Mouse (Mus musculus): ENCODE results near the gene Gm17078. TPM values are rescaled to one million over a fixed set of nuclear protein-coding genes. Genes with fewer than 3 reads are reported as not detected.
A peak's percentile ranks its signal among the peaks of the same experiment; 100 is the strongest.
"Not testable (repeated sequence)": the region's sequence is repeated elsewhere in the genome, so short reads cannot be mapped to it uniquely, and the experiment has no call there.

Gene Gm17078
- not detected for total RNA-seq (2022)

DNA sequence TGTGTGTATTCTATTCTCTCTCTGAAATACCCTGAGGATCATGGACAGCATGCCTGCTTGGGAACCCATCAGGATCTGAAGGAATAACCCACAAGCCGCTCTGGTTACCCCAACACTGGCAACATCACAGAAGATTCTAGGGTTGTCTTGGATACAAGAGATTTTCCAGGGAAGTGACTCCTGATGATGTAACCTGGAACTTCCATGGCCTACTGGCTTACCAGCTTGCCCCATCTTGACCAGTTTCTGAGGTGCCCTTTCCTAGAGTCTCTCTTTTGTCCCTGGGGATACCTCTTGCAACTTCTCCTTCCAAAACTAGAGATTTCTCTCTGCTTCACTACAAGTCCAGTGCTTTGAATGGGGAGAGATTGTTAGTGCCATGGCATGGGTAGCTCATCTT, at the start of gene Gm17078:
Gm17078 (minus strand) TSS at position 101 of the 400 bp plus-strand sequence.
- DNase-seq (ENCODE audit: low spot score): no peak

DNA sequence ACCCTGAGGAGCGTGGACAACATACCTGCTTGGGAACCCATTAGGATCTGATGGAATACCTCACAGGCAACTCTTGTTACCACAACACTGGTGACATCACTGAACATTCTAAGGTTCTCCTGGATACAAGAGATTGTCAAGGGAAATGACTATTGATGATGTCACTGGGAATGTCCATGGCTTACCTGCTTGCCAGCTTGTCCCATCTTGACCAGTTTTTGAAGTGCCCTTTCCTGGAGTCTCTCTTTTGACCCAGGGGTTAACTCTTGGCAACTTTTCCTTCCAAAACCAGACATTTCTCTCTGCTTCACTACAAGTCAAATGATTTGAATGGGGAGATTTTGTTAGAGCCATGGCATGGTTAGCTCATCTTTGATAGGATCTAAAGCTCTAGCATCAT, 24.5 kb upstream of the Gm17078 start, which contains the start of gene Gm4181:
Gm4181 (minus strand) TSS at position 101 of the 400 bp plus-strand sequence.
- DNase-seq (ENCODE audit: low spot score): not testable (repeated sequence)

DNA sequence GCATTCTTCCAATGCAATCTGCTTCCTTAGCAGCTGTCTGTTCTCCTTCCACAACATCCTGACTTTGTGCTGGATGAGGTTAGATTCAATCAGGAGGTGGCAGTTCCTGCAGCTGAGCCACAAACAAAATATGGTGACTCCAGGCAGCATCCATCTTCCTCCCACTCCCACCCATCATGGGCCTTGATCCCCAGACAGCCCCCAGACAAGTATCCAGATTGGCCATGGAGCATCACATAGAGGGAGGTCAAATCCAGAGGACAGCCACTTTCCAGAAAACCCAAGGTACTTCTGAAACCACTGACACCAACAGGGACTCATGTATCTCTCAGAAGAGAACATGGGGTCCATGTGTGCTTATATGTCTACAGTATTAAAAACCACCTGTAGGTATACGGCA, 21.3 kb upstream of the Gm17078 start:
- peak; percentile 33 for DNase-seq (ENCODE audit: low spot score)

DNA sequence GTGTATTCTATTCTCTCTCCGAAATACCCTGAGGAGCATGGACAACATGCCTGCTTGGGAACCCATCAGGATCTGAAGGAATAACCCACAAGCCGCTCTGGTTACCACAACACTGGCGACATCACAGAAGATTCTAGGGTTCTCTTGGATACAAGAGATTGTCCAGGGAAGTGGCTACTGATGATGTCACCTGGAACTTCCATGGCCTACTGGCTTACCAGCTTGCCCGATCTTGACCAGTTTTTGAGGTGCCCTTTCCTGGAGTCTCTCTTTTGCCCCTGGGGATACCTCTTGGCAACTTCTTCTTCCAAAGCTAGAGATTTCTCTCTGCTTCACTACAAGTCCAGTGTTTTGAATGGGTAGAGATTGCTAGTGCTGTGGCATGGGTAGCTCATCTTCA, 19.1 kb downstream of the Gm17078 start, which contains the start of gene Gm17174:
Gm17174 (minus strand) TSS at position 101 of the 400 bp plus-strand sequence.
- DNase-seq (ENCODE audit: low spot score): not testable (repeated sequence)

DNA sequence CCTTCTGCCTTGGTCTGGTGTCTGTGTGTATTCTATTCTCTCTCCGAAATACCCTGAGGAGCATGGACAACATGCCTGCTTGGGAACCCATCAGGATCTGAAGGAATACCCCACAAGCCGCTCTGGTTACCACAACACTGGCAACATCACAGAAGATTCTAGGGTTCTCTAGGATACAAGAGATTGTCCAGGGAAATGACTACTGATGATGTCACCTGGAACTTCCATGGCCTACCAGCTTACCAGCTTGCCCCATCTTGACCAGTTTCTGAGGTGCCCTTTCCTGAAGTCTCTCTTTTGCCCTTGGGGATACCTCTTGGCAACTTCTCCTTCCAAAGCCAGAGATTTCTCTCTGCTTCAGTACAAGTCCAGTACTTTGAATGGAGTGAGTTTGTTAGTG, 37.1 kb downstream of the Gm17078 start, which contains the start of gene Gm17175:
Gm17175 (minus strand) TSS at position 101 of the 400 bp plus-strand sequence.
- not testable (repeated sequence) for DNase-seq (ENCODE audit: low spot score)

Other genes with a start within 250 kb of the Gm17078 start
- not detected for gene Gm7247, start 249.6 kb downstream of the Gm17078 start, total RNA-seq (2022)
- not detected for gene Vmn2r88, start 200.5 kb downstream of the Gm17078 start, total RNA-seq (2022)
- not detected for gene Vmn2r89, start 159.5 kb downstream of the Gm17078 start, total RNA-seq (2022)
- not detected for gene Gm5622, start 58.5 kb downstream of the Gm17078 start, total RNA-seq (2022)
- gene Gm17175, start 37.2 kb downstream of the Gm17078 start, total RNA-seq (2022): not detected
- not detected for gene Gm17174, start 19.2 kb downstream of the Gm17078 start, total RNA-seq (2022)
- not detected for gene Gm4181, start 24.4 kb upstream of the Gm17078 start, total RNA-seq (2022)
- gene Gm17079, start 84.2 kb upstream of the Gm17078 start, total RNA-seq (2022): not detected
- gene Gm5800, start 105.9 kb upstream of the Gm17078 start, total RNA-seq (2022): not detected
- gene Ang4, start 162.3 kb upstream of the Gm17078 start, total RNA-seq (2022): not detected
- gene AY358078, start 188.7 kb upstream of the Gm17078 start, total RNA-seq (2022): not detected
- gene Ear6, start 242.4 kb upstream of the Gm17078 start, total RNA-seq (2022): not detected